Mouse (Mus musculus) stomach, postnatal 0 days (tissue): ENCODE results near the gene Gpr1. TPM values are rescaled to one million over a fixed set of nuclear protein-coding genes. Genes with fewer than 3 reads are reported as not detected.
"Not testable (repeated sequence)": the region's sequence is repeated elsewhere in the genome, so short reads cannot be mapped to it uniquely, and the experiment has no call there.

Source experiments
- ATAC-seq: fragments of 200-750 bp; cut with Nextera tagmentation; 2 replicates; pipeline ENCODE4 v1.8.0; 2017; ENCODE audit not compliant: low FRiP score, low TSS enrichment
- DNase-seq: peaks from one replicate; pipeline ENCODE4 v3.0.0-alpha.2; 2016; ENCODE audit warnings: low spot score
- H3K27ac ChIP-seq: fragments of 300-500 bp; sonication (generic); replicated peaks from 2 replicates; pipeline ENCODE4 v1.5.1; 2014; ENCODE audit warnings: mild to moderate bottlenecking, control low read depth
- H3K27me3 ChIP-seq: fragments of 300-500 bp; sonication (generic); 2 replicates; pipeline ENCODE4 v1.6.1; 2014; ENCODE audit warnings: low read length; ENCODE audit not compliant: control insufficient read depth, insufficient read depth
- H3K36me3 ChIP-seq: fragments of 300-500 bp; sonication (generic); 2 replicates; pipeline ENCODE4 v1.6.1; 2014; ENCODE audit warnings: low read length, mixed read lengths; ENCODE audit not compliant: control insufficient read depth, insufficient read depth
- H3K4me1 ChIP-seq: fragments of 300-500 bp; sonication (generic); replicated peaks from 2 replicates; pipeline ENCODE4 v1.6.1; 2014; ENCODE audit warnings: antibody characterized with exemption; ENCODE audit not compliant: control insufficient read depth, insufficient read depth
- H3K4me2 ChIP-seq: fragments of 300-500 bp; sonication (generic); replicated peaks from 2 replicates; pipeline ENCODE4 v1.6.1; 2014; ENCODE audit warnings: low read depth, mild to moderate bottlenecking, control low read depth, moderate library complexity
- H3K4me3 ChIP-seq: fragments of 300-500 bp; sonication (generic); 2 replicates; pipeline ENCODE4 v1.5.1; 2014; ENCODE audit warnings: low read depth, low read length, control low read depth
- H3K9ac ChIP-seq: fragments of 300-500 bp; sonication (generic); 2 replicates; pipeline ENCODE4 v1.6.1; 2014; ENCODE audit warnings: mild to moderate bottlenecking, low read length, control low read depth, mixed read lengths
- H3K9me3 ChIP-seq: fragments of 300-500 bp; sonication (generic); 2 replicates; pipeline ENCODE4 v1.6.1; 2016; ENCODE audit warnings: low read length; ENCODE audit not compliant: control insufficient read depth
- CTCF ChIP-seq: IDR thresholded peaks from 2 replicates; pipeline ENCODE4 v1.5.1; 2016; ENCODE audit warnings: antibody characterized with exemption, low read depth, mild to moderate bottlenecking, moderate library complexity
- EP300 ChIP-seq: optimal IDR thresholded peaks from 2 replicates; pipeline ENCODE3; 2016; ENCODE audit warnings: antibody characterized with exemption
- WGBS: fragments of 180-500 bp; shearing (Covaris S2); extraction: QIAGEN DNeasy Blood & Tissue Kit; methylation state at CpG from one replicate; pipeline ENCODE4 v1.1.7; 2014; 5-methylcytosine and 5-hydroxymethylcytosine counted together
- polyA plus RNA-seq: library from polyadenylated mRNA; unstranded; fragments of >200 nt; fragmentation: Nextera tagmentation; extraction: Ambion mirVana; gene quantifications from 2 replicates; pipeline ENCODE4 v1.2.1, GENCODE M21; 2015

The Gpr1 gene
- polyA plus RNA-seq, 1 experiment from 2014 or later, result 0.05 TPM

- Histone ChIP-seq H3K27ac (no peak overlapping the region), H3K9me3 (no peaks in the 10 kb centered on the region), H3K4me2 (no peak overlapping the region), H3K4me3 (no peak overlapping the region), H3K4me1 (no peaks in the 10 kb centered on the region), H3K27me3 (no peaks in the 10 kb centered on the region), H3K9ac (no peak overlapping the region), H3K36me3 (no peaks in the 10 kb centered on the region)
- TF ChIP-seq EP300, result no peak
- no peak for TF ChIP-seq CTCF
- 57% methylated on average over 8 of the region's 8 CpGs for WGBS
- no peak for DNase-seq
- no peak for ATAC-seq
Measured at GRCm38 (mm10) chr1:63190851-63191250, 23.5 kb downstream of the Gpr1 start.

GRCm38 (mm10) chr1:63188536-63188935 is 25.8 kb downstream of the Gpr1 start:
- H3K36me3 ChIP-seq, result no peaks in the 10 kb centered on the region
- H3K27me3 ChIP-seq, result no peaks in the 10 kb centered on the region
- no peak overlapping the region for H3K4me3 ChIP-seq
- ATAC-seq (no peak), DNase-seq (no peak)
- TF ChIP-seq CTCF, result no peak
- no peak for TF ChIP-seq EP300
- no peaks in the 10 kb centered on the region for H3K4me1 ChIP-seq
- WGBS, result 77% methylated on average over 3 of the region's 3 CpGs
- no peak overlapping the region for H3K4me2 ChIP-seq
- H3K27ac ChIP-seq, result no peak overlapping the region
- no peaks in the 10 kb centered on the region for H3K9me3 ChIP-seq
- H3K9ac ChIP-seq, result no peak overlapping the region

DNA sequence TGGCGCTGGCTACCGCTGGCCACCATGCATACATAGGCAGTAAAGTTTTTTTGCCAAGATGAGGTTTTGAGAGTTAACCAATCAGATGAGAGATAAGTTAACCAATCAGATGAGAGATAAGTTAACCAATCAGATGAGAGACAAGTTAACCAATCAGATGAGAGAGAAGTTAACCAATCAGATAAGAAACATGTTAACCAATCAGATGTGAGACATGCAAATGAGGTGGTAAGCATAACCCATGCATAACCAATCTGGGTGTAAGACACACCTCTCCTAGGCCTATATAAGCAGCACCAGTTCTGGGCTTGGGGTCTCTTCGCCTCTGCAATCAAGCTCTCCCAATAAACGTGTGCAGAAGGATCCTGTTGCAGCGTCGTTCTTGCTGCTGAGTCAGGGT is 28.9 kb downstream of the Gpr1 start:
- not testable (repeated sequence) for DNase-seq, H3K9me3 ChIP-seq, H3K9ac ChIP-seq, H3K4me2 ChIP-seq, H3K4me1 ChIP-seq, ATAC-seq, H3K36me3 ChIP-seq, H3K27me3 ChIP-seq, H3K27ac ChIP-seq, H3K4me3 ChIP-seq
- WGBS, result 97% methylated on average over 5 of the region's 6 CpGs

DNA sequence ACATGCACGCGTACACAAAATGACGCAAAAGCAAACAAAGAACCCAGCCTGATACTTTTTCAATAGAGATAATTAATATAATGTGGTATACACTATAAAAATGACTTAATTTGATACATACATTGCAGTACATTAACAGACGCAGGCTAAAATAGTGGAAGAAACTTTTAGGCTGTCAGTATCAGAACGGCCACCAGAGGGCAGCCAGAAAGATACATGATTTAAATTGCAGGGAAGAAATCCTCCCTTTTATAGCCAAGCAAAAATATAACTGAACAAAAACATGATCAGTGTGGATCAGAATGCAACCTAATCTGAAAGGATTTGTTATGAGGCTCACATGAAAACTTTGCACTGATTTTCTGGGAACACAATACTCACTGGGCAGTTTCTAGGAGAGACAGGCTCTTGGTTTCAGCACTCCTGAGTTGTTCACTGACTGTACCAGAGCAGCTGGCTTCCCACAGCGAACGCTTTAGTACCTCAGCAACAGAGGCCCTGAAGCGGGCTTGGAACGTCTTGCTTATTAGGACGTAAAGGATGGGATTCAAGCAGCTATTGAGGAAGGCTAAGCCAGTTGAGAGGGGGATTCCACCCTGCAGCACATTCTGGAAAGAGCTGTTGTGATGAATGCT is 31.6 kb downstream of the Gpr1 start:
- no peak for ATAC-seq
- Histone ChIP-seq H3K36me3 (0 out of 2 replicates have a peak, but pooled peaks cover 2% of the 10 kb centered on the region), H3K4me2 (no peak overlapping the region), H3K4me1 (no peaks in the 10 kb centered on the region), H3K27me3 (no peaks in the 10 kb centered on the region), H3K9me3 (no peaks in the 10 kb centered on the region), H3K27ac (no peak overlapping the region), H3K9ac (no peak overlapping the region), H3K4me3 (no peak overlapping the region)
- TF ChIP-seq CTCF, result peak; percentile 82
- no peak for TF ChIP-seq EP300
- DNase-seq, result peak; percentile 44
- 61% methylated on average over 10 of the region's 10 CpGs for WGBS

GRCm38 (mm10) chr1:63182212-63182611 is 32.1 kb downstream of the Gpr1 start:
- Histone ChIP-seq H3K9me3 (no peaks in the 10 kb centered on the region), H3K4me3 (no peak overlapping the region), H3K4me2 (no peak overlapping the region), H3K9ac (no peak overlapping the region), H3K36me3 (0 out of 2 replicates have a peak, but pooled peaks cover 2% of the 10 kb centered on the region), H3K27ac (no peak overlapping the region), H3K4me1 (no peaks in the 10 kb centered on the region), H3K27me3 (no peaks in the 10 kb centered on the region)
- 73% methylated on average over 5 of the region's 5 CpGs for WGBS
- peak; percentile 21 for DNase-seq
- ATAC-seq, result no peak
- TF ChIP-seq EP300, result no peak
- no peak for TF ChIP-seq CTCF

GRCm38 (mm10) chr1:63181480-63181879 is 32.9 kb downstream of the Gpr1 start:
- Histone ChIP-seq H3K27me3 (no peaks in the 10 kb centered on the region), H3K9me3 (no peaks in the 10 kb centered on the region), H3K27ac (no peak overlapping the region), H3K4me1 (no peaks in the 10 kb centered on the region), H3K4me2 (no peak overlapping the region), H3K4me3 (no peak overlapping the region), H3K36me3 (0 out of 2 replicates have a peak, but pooled peaks cover 2% of the 10 kb centered on the region), H3K9ac (no peak overlapping the region)
- TF ChIP-seq CTCF (no peak), EP300 (no peak)
- WGBS, result 100% methylated on average over 1 of the region's 1 CpGs
- ATAC-seq (no peak), DNase-seq (no peak)
